Mouse (Mus musculus) megakaryocyte, adult 5-6 weeks (primary cell): Measurements from ENCODE around the gene Slc41a3. TPM values are rescaled to one million over a fixed set of nuclear protein-coding genes. Genes with fewer than 3 reads are reported as not detected.

Source experiments
- ATAC-seq: 2 replicates; pipeline ENCODE4 v1.8.0; 2016; ENCODE audit warnings: mild to moderate bottlenecking, inconsistent platforms; ENCODE audit not compliant: poor library complexity, severe bottlenecking
- total RNA-seq, 2 experiments: library from RNA; stranded (forward) in 1 of 2; stranded (reverse) in 1 of 2; fragments of 153-499, 151-499 nt in 1 of 2; fragments of 221-1000, 200-1000 nt in 1 of 2; gene quantifications; 2 replicates each; pipeline versions ENCODE4 v1.2.3 to v1.2.4; 2015 to 2017

Gene Slc41a3
- total RNA-seq, 2 experiments from 2014 or later = 5.8 to 11.6 TPM

DNA sequence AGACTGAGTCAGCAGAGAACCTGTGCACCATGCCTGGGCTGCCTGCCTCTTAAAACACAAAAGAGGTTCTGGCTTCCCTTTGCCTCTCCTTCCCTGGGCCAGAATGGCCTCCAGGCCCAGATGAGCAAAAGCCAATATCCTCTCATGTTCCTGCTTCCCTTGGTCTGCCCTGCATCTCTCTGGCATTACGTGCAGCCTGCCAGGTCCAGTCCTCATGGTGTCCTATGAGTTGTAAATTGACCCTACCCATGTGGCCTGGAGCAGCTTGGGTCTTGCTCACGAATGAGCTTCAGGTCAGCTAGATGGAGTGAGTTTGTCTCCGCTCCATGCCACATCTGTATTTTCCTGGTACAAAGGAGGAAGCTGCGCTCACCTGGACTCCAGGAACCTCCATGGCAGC, 7.5 kb upstream of the Slc41a3 start:
- no peak for ATAC-seq

DNA sequence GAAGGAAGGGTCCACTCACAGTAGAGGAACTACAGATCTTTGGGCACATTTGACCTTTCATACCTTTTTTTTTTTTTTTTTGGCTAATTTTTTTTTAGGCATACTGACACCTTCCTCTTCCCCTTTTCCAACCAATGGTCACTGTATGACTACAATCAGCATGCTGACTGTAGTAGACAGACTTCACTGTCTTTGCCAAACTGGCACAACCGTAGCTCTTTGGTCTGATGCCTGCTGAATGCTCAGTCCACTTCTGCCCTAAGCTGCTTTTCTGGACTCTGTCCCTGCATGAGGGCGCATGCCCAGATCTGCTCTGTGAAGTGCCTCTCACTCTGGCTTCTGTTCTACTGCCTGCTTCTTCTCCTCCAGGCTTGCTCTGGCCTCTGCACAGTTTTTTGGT, 6.9 kb upstream of the Slc41a3 start:
- ATAC-seq = peak; percentile 63

DNA sequence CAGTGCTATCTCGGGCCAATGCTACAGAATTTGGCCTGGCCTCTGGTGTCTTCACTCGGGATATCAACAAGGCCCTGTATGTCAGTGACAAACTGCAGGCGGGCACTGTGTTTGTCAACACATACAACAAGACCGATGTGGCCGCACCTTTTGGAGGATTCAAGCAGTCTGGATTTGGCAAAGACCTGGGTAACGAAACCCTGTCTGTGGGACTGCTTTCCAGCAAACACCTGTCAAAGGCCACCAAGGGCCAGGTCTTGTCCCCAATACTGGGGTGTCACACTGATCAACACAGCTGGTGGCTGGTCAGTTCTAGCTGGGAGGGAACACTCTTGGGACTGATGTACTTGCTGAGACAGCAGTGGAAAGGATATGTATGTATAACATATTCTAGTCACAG, 6.3 kb upstream of the Slc41a3 start:
- ATAC-seq = no peak

DNA sequence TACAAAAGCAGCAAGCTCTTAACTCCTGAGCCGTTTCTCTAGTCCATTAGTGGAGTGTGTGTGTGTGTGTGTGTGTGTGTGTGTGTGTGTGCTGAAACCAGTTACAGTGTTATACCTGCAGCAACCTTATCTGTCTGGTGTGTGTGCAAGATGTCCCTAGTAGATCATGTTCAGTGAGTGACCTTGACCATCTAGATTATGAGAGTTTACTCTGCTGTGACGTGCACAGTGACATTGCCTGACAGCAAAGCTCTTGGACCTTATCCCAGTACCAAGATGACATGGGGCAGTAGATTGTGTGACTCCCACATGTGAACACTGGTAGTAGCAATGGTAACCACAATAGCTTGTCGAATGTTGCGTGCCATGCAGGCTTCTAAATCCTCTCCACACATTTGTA, 4.2 kb upstream of the Slc41a3 start:
- ATAC-seq = no peak

DNA sequence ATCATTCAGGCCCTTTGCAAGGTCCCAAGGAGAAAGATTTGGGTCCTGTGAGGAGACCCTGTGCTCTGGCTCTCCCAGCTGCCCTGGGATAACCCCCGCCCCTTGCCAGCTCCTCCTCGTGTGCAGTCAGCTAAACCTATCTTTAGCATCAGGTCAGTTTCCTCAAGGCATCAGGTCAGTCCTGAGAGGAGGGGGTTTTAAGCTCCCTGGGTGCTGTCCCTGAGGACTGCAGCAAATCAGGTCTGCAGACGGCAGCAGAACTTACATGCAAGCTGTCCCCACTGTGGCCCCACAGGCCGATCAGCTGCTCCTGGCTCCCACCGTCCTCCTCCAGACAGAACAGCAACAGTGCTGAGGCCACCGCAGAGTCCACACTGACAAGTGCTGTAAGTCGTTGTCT, 2.8 kb upstream of the Slc41a3 start:
- no peak for ATAC-seq

DNA sequence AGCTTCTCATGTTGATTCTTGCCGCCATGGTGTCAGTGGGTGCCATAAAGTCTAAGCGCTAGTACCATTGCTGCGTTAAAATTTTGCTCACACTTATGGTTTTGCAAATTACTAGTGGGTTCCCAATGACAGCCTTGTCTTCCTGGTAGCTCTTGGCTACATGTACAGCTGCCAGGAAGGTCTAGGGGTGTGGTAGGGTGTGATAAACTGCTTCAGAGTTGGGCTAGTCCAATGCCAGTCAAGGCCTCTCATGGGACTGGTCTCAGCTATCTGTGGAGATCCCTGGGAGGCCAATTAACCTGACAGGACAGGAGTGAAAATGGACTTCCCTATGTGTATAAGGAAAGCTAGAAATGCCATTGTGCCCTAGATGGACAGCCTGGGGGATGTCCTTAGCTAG, 2.2 kb upstream of the Slc41a3 start:
- no peak for ATAC-seq

DNA sequence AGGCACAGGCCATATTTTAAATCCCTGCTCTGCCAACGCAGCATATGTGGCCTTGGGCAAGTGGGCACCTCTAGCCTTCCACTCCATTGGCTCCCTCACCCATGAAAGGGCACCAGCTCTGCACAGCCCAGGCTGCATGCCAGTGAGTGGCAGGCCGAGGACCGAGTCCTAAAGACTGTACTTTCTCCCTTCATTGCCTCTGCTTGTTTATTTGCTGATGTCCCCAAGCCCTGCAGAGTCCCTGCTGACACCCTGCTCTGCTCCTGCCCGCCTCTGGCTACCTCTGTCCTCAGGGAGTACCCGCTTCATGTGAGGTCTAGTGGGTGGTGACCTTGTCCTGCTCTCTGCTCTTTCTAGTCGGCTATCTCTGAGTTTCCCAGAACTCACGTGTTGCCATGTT, 1.4 kb upstream of the Slc41a3 start:
- ATAC-seq = no peak

DNA sequence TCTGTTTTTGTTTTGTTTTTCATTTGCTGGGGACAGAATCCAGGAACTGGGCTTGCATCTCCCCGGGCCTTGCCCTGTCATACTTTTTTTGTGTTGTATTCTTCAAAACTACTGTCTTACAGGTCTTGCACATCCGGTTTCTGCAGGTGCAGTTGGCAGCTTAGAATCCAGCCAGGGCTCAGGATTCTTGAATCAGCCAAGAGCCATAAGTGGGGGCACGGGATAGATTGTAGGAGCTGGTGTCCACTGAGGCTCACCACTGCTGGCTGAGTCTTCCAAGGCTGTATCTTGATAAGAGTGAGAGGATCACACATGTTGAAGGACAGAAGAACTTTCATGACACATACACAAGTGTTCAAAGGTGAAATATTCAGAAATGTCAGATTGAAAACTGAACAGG, 395 bp upstream of the Slc41a3 start:
- ATAC-seq = no peak

DNA sequence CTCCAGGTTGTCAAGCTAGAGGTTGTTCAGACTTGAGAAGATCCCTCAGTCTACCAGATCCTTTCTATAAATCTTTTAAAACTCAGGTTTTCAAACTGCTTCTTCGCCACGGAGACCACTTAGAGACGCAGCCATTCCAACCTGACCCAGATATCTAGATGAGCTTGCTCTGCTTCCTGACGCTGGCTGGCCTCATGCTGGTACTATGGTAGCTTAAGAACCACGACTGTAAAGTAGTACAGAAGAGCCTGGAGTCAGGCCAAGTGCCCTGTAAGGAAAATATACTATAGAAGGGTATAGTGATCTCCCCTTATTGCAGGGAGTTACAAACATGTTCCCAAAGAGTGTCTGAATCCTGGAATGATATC, 757 bp downstream of the Slc41a3 start:
- ATAC-seq = no peak

DNA sequence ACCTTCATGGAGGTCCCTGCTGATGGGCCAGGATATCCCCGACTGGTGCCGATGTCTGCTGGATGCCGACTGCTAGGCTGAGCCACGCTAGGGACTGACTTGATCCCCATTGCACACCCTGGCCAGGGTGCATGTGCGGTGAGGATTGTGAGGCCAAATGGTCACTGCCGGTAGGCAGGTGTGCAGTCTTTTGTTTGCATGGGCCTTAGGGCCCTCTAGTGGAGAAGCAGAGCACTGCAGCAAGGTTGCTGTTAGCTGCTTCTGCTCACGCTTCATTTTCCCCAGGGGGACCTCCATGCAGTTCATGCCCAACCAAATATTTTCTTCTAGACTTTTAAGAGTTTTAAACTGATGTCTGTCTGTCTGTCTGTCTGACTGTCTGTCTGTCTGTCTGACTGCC, 2.0 kb downstream of the Slc41a3 start:
- ATAC-seq = peak; percentile 50

DNA sequence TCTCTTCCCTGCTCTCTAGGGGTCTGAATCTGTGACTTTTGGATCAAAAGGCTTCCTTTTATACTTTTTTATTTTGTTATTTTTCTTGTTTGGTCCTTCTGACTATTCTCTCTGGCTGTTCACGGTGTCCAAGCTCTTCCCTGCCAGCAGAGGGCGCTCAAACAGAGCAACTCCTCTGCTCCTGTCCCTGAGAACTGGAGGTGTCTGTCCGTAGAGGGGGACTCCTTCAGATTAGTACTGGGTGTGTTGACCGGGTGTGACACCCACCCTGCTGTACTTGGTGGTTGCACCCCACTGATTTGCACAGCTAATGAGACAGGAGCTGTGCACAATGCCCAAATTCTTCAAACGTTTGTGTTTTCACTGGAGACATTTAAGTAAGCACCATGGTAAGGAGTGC, 2.7 kb downstream of the Slc41a3 start:
- ATAC-seq = 0 out of 2 replicates have a peak, but pooled peaks have one; percentile 36

DNA sequence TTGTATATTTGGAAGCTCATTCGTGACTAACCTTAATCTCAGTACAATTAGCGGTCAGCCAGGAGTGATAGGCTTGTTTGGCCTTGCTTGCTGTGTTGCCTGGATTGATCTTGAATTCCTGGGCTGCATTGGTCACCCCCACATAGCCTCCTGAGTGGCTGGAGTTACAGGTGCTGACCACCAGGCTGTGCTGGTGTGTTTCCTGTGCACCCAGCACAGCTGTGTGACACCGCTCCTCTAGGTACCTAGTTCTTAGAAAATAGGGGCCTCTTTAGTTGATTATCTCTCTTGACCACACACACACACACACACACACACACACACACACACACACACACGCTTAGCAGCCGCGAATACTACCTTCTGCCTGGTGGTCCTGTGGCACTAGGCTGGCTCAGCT, 3.7 kb downstream of the Slc41a3 start:
- no peak for ATAC-seq

DNA sequence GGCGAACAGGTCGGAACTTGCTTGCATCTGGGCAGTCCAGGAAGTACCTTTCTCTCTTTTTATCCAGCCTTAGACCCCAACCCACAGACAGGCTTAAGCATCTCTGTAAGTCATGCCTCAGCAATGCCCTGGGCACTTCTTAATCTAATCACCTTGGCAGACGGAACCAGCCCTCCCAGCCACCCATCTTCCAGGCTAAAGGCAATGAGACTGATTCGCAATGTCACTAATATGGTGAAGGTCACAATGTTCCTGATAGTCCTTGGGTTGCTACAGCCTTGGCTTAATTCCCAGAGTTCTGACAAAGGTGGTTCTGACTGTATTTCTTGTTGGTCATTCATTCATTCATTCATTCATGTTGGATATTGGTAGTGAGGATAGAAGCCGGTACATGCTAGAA, 5.7 kb downstream of the Slc41a3 start:
- no peak for ATAC-seq

DNA sequence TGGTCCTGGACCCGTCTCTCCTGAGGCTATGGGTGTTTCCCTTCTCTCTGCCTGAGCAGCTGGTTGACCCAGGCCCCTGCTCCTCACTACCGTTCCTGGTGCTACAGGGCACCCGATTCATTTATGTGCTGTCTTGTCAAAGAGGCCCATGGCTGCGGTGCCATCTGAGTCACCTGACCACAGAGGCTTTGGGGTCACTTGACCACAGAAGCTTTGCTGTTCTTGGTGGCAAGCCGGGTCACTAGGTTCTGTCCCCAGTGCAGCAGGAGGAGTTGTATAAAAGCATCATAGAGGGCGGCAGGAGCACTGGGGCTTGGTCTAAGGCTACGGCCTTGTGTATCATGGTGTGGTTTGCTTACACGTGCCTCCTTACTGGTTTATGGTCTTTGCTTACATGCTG, 8.8 kb downstream of the Slc41a3 start:
- ATAC-seq = no peak

DNA sequence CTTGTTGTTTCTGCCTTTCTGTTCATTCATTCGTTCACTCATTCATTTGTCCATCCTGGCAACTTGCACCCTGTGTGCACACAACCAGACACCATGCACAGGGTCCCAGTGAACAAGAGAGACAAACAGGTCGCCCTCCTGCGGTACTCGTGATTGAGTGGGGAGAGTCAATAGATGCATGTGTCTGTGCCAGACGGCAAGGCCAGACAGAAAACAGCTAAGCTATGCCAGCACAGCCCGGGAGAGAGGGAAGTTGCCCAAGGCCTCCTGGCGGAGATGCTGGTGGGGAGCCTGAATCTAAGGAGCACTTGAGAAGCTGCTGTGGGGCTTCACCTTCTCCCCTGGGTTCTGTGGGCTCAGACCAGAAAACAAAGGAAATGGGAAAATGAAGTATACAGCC, 10.8 kb downstream of the Slc41a3 start:
- no peak for ATAC-seq

DNA sequence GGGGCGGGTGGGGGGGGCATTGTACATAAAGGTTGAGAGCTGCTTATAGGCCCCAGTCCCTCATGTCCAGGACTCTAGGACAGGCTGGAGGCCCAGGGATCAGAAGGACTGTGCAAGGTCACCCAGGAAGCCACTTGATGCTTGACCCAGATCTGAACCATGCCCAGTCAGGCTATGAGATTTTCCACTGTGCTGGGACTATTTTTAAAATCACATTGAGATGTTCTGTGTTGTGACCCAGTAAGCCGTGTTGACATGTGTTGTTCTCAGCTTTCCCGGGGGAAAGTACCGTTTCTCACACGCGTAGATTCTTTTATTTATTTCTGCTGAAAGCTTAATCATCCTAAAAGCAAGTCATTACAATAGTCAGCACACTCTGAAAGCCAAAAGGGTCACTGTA, 11.5 kb downstream of the Slc41a3 start:
- no peak for ATAC-seq

DNA sequence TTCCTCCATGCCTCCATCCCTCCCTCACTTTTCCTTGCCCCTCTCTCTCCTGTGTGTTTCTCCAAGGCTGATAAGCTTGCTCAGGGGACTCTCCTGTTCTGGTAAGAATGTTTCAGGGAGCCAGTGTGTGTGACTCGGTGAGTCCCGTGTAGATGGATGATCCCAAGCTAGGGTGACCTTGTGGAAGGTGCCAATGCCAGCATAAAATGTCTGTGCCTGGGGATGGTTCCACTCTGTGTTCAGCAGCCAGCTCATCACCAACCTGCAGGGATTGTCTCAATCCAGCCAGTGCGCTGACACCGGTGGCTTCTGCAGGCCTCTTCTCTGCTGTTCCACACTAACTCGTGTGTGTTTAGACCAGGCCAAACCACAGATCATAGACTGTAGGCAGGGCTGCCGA, 12.0 kb downstream of the Slc41a3 start:
- no peak for ATAC-seq

DNA sequence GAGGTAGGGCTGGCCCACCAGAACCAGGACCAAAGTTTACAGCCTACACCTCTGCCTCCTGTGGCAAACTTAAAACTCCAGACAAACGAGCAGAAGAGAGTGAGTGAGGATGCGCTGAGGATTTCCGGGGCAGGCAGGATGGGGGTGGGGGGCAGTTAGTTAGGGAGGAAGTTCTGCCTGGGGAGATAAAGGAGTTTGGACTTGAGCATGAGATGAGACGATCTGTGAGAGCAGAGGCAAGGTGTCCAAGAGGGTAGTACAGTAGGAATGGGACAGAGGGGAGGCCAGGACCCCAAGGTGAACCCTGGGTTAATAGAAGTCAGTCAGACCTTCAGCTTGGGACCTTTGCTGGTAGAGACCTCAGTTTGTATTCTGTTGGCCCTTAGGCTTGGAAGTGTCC, 13.7 kb downstream of the Slc41a3 start:
- no peak for ATAC-seq

DNA sequence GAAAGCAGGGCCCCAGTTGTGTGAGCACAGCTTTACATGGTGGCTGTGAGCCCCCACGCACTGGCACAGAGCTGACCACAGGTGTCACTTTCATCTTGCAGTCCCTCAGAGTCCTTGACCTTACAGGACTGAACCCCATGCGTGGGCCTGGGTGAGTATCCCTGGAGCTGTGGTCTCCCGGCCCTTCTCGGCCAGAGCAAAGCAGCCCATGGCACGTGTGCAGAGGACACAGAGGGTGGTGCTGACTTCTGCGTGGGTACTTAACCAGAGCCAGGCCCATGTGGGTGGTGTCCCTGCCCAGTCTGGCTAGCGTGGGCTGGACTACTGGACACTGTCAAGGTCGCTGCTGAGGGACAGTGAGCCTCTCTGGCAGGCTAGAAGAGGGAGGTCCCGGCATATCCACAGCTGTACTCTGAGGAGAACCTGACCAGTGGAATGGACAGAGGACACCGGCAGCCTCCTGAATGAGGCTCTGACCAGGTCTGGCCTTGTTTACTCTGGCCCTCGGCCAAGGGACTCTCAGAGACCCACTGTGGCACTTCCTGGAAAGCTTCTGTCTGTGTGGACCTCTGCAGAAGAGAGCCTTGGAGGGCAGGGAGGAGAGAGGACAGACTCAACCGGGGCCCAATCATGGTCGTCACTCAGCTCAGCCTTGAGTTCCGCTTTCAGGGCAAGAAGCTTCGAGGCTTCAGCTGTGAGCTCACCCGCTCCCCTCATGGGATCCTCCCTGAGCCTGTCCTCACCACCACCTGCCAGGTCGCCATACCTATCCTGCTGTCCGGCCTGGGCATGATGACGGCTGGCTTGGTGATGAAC, 14.5 kb downstream of the Slc41a3 start:
- peak; percentile 45 for ATAC-seq

DNA sequence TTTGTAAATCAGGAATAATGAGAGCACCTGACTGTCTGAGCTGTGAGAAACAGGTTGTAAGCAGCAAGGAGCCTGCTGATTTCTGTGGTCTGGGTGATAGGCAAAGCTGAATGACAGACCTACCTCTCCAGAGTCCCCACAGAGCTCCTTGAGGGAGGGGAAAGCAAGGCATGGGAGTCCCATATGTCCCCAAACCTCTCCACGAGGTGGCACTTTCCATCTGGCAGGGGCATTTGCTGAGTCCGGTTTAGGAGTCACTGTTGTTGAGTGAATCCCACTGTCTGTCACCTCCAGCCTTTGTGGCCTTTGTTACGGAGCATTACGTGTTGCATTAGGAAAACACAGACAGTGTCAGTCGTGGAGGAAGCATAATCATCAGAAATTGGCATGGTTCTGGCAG, 15.4 kb downstream of the Slc41a3 start:
- ATAC-seq = no peak

DNA sequence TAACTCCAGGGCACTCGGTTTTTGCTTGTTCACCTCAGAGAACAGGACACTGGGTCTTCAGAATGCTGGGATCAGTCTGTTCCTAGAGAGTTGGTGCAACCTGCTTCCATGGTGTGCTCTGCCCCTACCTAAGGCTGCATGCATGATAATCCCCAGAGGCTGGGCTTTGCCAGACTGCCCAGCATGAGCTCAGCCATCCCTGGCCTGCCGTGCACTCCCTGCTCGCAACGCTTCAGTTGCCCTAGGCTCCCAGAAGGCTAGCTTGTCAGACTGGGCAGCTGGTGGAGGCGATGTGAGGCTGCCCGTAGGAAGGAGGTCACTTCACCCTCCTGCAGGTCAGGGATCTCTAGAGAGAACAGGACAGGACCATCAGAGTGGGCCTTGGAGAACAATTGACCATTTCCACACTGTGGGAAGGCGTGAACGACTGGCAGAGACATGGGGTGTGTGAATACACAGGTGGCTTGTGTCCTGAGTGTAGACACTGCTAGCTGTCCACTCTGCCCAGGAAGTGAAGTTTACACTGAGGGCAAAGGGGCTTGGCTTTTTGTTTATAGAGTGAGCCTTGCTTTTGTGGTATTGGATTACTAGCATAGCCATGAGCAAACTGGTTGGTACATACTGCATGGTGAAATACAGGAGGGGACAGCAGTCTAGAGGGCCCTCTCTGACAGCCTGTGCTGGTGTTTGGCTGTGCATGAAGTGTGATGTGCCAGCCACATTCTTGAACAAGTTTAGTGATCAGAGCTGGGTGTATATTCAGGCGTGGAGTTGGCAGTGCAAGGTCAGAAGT, 16.5 kb downstream of the Slc41a3 start:
- ATAC-seq = no peak

DNA sequence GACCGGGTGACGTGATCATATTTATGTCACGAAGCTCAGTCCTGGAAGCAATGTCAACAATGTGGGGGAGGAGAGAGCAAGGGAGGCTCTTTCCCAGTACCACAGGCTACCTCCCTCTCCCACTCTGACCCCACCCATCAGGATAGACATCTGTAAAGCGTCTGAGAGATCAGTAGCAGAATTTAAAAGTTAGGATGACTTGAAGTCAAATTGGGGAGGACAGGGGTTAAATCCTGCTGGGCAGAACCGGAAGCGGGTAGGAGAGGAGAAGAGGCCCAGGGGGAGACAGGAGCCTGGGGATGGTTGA, 17.0 kb downstream of the Slc41a3 start:
- ATAC-seq = no peak
